Mouse (Mus musculus): ENCODE results near the gene Tmem97. TPM values are rescaled to one million over a fixed set of nuclear protein-coding genes. Genes with fewer than 3 reads are reported as not detected.

Gene Tmem97
- polyA plus RNA-seq, 1 experiment, result 34.4 TPM

- 62% methylated on average over 3 of the region's 3 CpGs for WGBS
- peaks cover 5% of the 10 kb centered on the region; the same call in 1 of the 2 replicates for H3K4me1 ChIP-seq (ENCODE audit: control insufficient read depth, insufficient read depth, low read length)
- H3K4me3 ChIP-seq (ENCODE audit: insufficient read depth, low read depth, low read length), result no peak overlapping the region; the same call in 1 of the 2 replicates
- peaks cover 3% of the 10 kb centered on the region for H3K36me3 ChIP-seq (ENCODE audit: control insufficient read depth, insufficient read depth, low read length)
- H3K27me3 ChIP-seq (replicated peaks; ENCODE audit: control insufficient read depth, insufficient read depth, low read length), result no peaks in the 10 kb centered on the region
- TF ChIP-seq CTCF (conservative IDR thresholded peaks at IDR 0.05; ENCODE audit: insufficient read depth, insufficient read length, low read depth, low read length), result no peak
- TF ChIP-seq POLR2A (IDR thresholded peaks at IDR 0.05; ENCODE audit: low read depth, low read length), result no peak
- DNase-seq, result no peak
- H3K27ac ChIP-seq (ENCODE audit: insufficient read depth, low read depth, low read length), result no peak overlapping the region
Observed at GRCm38 (mm10) chr11:78513106-78513790, 37.3 kb downstream of the Tmem97 start.

DNA sequence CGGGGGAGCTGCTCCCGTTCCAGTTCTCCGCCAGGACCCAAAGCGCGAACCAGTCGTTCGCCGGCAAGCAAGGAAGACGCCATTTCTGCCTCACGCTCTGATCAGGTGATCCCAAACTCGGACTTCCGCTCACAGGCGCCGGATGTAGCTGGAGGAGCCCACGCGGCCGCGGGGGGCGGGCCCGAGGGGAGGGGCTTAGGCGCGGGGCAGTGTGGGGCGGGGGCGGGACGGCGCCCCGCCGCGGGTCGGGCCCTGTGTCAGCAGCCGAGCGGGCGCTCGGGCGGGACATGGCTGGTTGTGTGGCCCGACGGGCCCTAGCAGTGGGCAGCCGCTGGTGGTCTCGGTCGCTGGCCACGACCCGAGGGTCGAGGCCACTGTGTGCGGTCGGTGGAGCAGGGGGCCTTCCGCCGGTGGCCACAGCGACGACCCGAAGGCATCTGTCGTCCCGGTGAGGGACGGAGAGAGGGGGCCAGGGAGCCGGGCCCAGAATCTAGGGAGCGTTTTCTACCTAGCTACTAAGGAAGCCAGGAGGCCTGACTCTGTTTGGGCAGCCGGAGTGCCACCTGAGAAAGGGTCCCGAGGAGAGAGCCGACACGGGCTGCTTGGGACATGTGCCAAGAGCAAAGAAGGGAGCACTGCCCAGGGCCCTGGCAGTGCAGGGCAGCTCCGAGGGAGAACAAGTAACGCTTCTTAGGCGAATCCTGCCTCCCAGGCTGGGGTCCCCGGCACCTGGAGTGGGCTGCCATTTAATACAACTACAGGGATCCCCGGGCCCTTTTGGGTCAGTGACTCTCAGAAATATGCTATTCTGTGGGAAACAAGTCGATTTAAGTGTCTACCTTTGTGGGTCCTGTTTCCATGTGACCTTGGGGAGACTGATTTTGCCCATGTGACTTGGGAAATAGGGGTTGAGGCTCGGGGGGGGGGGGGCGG is 38.3 kb downstream of the Tmem97 start, which contains the start of the genes Tmem199 and Poldip2:
TSS of gene Tmem199 (minus strand) at position 148 of the 933 bp plus-strand sequence.
TSS of gene Poldip2 (plus strand) at position 169 of the 933 bp plus-strand sequence.
- TF ChIP-seq POLR2A (IDR thresholded peaks at IDR 0.05; ENCODE audit: low read depth, low read length) (peak; percentile 6), CTCF (conservative IDR thresholded peaks at IDR 0.05; ENCODE audit: insufficient read depth, insufficient read length, low read depth, low read length) (no peak)
- Histone ChIP-seq H3K27me3 (replicated peaks; ENCODE audit: control insufficient read depth, insufficient read depth, low read length) (no peaks in the 10 kb centered on the region), H3K27ac (ENCODE audit: insufficient read depth, low read depth, low read length) (peak within 1 kb of the TSS; percentile 61), H3K36me3 (ENCODE audit: control insufficient read depth, insufficient read depth, low read length) (peaks cover 3% of the 10 kb centered on the region), H3K4me1 (ENCODE audit: control insufficient read depth, insufficient read depth, low read length) (peaks cover 5% of the 10 kb centered on the region; the same call in 1 of the 2 replicates), H3K4me3 (ENCODE audit: insufficient read depth, low read depth, low read length) (peak within 1 kb of the TSS; percentile 91)
- DNase-seq, result peak; percentile 95
- WGBS, result under 1% methylated on average over 61 of the region's 67 CpGs

- no peak overlapping the region for H3K27ac ChIP-seq (ENCODE audit: insufficient read depth, low read depth, low read length)
- no peak overlapping the region for H3K4me3 ChIP-seq (ENCODE audit: insufficient read depth, low read depth, low read length)
- 82% methylated on average over 5 of the region's 5 CpGs for WGBS
- no peaks in the 10 kb centered on the region for H3K27me3 ChIP-seq (replicated peaks; ENCODE audit: control insufficient read depth, insufficient read depth, low read length)
- no peak for TF ChIP-seq POLR2A (IDR thresholded peaks at IDR 0.05; ENCODE audit: low read depth, low read length)
- peak; percentile 51 for TF ChIP-seq CTCF (conservative IDR thresholded peaks at IDR 0.05; ENCODE audit: insufficient read depth, insufficient read length, low read depth, low read length)
- peaks cover 2% of the 10 kb centered on the region for H3K36me3 ChIP-seq (ENCODE audit: control insufficient read depth, insufficient read depth, low read length)
- H3K4me1 ChIP-seq (ENCODE audit: control insufficient read depth, insufficient read depth, low read length), result peaks cover 5% of the 10 kb centered on the region; the same call in 1 of the 2 replicates
- no peak for DNase-seq
Observed at GRCm38 (mm10) chr11:78509148-78509547, 41.4 kb downstream of the Tmem97 start.

- Histone ChIP-seq H3K27me3 (replicated peaks; ENCODE audit: control insufficient read depth, insufficient read depth, low read length) (no peaks in the 10 kb centered on the region), H3K4me3 (ENCODE audit: insufficient read depth, low read depth, low read length) (no peak overlapping the region), H3K4me1 (ENCODE audit: control insufficient read depth, insufficient read depth, low read length) (no peaks in the 10 kb centered on the region), H3K36me3 (ENCODE audit: control insufficient read depth, insufficient read depth, low read length) (peaks cover 2% of the 10 kb centered on the region), H3K27ac (ENCODE audit: insufficient read depth, low read depth, low read length) (no peak overlapping the region)
- no peak for DNase-seq
- TF ChIP-seq CTCF (conservative IDR thresholded peaks at IDR 0.05; ENCODE audit: insufficient read depth, insufficient read length, low read depth, low read length) (no peak), POLR2A (IDR thresholded peaks at IDR 0.05; ENCODE audit: low read depth, low read length) (no peak)
- WGBS, result 85% methylated on average over 3 of the region's 3 CpGs
Observed at GRCm38 (mm10) chr11:78505430-78505829, 45.1 kb downstream of the Tmem97 start.

GRCm38 (mm10) chr11:78502909-78503650 is 47.5 kb downstream of the Tmem97 start, which contains the start of gene Sebox:
Gene Sebox, plus strand, starts transcription at chr11:78503447.
- no peak for DNase-seq
- H3K4me1 ChIP-seq (ENCODE audit: control insufficient read depth, insufficient read depth, low read length), result no peaks in the 10 kb centered on the region
- WGBS, result 68% methylated on average over 7 of the region's 7 CpGs
- no peak for TF ChIP-seq POLR2A (IDR thresholded peaks at IDR 0.05; ENCODE audit: low read depth, low read length)
- TF ChIP-seq CTCF (conservative IDR thresholded peaks at IDR 0.05; ENCODE audit: insufficient read depth, insufficient read length, low read depth, low read length), result no peak
- no peaks in the 10 kb centered on the region for H3K36me3 ChIP-seq (ENCODE audit: control insufficient read depth, insufficient read depth, low read length)
- H3K4me3 ChIP-seq (ENCODE audit: insufficient read depth, low read depth, low read length), result no peak within 1 kb of the TSS
- no peaks in the 10 kb centered on the region for H3K27me3 ChIP-seq (replicated peaks; ENCODE audit: control insufficient read depth, insufficient read depth, low read length)
- H3K27ac ChIP-seq (ENCODE audit: insufficient read depth, low read depth, low read length), result no peak within 1 kb of the TSS

DNA sequence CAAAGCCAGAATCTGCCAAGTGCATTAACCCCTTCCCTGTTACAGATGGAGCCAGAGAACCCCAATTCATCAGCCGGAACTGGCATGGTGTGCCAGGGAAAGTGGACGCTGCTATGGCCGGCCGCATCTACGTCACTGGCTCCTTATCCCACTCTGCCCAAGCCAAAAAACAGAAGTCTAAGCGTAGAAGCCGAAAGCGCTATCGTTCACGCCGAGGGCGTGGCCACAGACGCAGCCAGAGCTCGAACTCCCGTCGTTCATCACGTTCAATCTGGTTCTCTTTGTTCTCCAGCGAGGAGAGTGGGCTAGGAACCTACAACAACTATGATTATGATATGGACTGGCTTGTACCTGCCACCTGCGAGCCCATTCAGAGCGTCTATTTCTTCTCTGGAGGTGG is 49.0 kb downstream of the Tmem97 start:
- TF ChIP-seq CTCF (conservative IDR thresholded peaks at IDR 0.05; ENCODE audit: insufficient read depth, insufficient read length, low read depth, low read length) (no peak), POLR2A (IDR thresholded peaks at IDR 0.05; ENCODE audit: low read depth, low read length) (no peak)
- no peak for DNase-seq
- 72% methylated on average over 20 of the region's 20 CpGs for WGBS
- no peak overlapping the region for H3K4me3 ChIP-seq (ENCODE audit: insufficient read depth, low read depth, low read length)
- no peaks in the 10 kb centered on the region for H3K36me3 ChIP-seq (ENCODE audit: control insufficient read depth, insufficient read depth, low read length)
- no peaks in the 10 kb centered on the region for H3K4me1 ChIP-seq (ENCODE audit: control insufficient read depth, insufficient read depth, low read length)
- H3K27ac ChIP-seq (ENCODE audit: insufficient read depth, low read depth, low read length), result no peak overlapping the region
- H3K27me3 ChIP-seq (replicated peaks; ENCODE audit: control insufficient read depth, insufficient read depth, low read length), result no peaks in the 10 kb centered on the region
